Mouse (Mus musculus): ENCODE measurements around the gene Pou4f1. TPM values are rescaled to one million over a fixed set of nuclear protein-coding genes. Genes with fewer than 3 reads are reported as not detected.
"Not testable (repeated sequence)": the region's sequence is repeated elsewhere in the genome, so short reads cannot be mapped to it uniquely, and the experiment has no call there.

The Pou4f1 gene
- 0.04 TPM in 1 of 2 replicates, not detected in the other for polyA plus RNA-seq (2012; rRNA removed)

DNA sequence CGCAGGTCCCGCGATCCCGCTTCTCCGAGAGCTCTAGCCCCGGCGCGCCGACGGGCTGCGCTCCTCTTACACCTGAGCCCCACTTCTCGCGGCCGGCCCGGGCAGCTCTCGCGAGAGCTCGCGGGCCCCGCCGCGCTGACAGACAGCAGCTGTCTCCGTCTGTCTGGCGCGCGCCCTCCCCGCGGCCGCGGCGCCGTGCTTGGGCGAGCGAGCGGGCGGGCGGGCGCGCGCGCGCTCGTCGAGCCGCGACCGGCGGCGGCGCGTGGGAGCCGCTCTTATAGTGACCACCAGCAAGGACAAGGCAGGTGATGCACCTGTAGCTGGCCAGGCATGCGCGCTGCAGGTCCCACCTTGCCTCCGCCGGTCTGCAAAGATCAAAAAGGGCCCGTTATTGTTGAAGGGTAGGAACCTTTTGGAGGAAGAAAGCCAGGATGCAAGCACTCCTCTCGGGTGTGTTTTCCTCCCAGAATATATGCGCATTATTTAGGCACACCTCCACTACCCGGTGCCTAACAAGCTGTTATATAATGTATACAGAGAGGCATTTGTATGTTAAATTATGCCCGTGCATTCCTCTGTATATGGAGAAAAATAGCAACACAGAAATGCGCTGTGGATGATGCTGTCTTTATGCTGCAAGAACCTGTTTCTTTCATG is at the start of gene Pou4f1:
Gene Pou4f1 (minus strand): TSS at position 34 of the 657 bp plus-strand sequence.
- no peak for DNase-seq (ENCODE audit: extremely low spot score in 1 of 2, low spot score in 1 of 2)

DNA sequence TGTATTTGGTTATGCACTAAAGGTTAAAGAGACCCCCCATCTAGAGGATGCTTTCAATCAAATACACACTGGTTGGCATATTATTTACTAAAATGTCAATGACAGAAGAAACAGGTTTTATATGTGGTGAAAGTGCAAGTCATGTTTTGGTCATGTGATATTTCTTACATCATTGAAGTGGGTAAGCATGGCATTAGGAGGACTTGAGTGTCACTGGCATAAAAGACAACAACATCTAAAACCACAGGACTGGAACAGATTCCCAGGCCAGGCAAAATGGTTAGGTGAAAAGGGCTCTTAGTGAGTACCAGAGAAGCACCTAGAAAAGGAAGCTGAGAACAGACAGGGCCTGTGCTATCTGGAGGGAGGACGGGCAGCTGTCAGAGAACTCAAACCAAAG is 43.9 kb upstream of the Pou4f1 start:
- DNase-seq (ENCODE audit: extremely low spot score in 1 of 2, low spot score in 1 of 2): no peak

DNA sequence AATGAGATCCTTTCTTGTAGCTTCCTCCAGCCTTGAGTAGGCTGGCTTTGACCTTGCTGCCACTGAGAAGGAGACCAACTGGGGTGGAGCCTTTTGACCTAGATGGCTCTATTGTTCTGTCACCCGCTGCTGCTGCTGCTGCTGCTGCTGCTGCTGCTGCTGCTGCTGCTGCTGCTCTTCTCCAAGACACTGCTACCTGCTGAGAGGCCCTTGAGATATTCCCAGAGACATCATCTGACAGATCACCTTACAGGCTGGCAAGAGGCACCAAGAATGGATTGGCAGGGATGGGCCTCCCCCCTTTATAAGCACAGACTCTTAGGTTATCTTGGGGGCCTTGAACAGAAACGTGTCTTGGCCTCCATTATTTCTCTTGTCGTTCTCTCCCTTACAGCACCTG is 35.0 kb upstream of the Pou4f1 start:
- DNase-seq (ENCODE audit: extremely low spot score in 1 of 2, low spot score in 1 of 2): not testable (repeated sequence)

DNA sequence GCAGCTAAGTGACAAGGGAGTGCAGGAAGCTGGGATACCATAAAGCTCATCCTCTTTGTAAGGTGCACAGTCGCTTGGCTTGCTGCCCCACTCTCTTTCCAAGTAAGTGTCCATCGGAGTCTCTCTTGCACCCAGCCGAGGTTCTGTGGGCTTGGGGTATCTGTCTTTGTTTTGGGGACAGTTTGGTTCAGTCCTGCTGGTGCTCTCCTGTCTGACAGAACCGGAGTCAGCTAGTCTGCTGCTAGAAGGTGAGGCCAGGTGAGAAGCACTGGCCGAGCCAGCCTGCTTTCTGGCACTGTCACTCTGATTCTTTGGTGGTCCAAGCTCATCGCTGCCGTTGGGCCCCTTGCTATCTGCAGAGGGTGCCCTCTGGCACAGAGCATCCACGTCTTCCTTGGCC is 12.0 kb upstream of the Pou4f1 start:
- no peak for DNase-seq (ENCODE audit: extremely low spot score in 1 of 2, low spot score in 1 of 2)

DNA sequence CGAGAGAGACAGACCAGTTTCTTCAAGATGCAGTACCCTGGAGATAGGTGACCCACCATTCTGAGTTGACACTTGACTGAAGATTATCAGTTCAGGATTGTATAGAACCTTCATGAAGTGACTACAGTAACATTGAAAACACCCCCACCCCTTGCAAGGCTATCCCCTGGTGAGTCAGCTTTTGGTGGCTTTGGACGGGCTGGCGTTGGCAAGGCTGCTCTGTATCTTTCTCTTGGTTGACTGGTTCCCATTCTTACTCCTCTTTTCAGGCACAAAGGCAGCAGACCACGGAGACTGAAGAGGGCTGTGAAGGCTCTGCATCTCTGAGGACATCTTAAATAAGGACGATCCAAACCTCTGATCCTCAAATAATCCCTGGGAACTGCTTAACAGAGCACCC is 10.8 kb upstream of the Pou4f1 start:
- no peak for DNase-seq (ENCODE audit: extremely low spot score in 1 of 2, low spot score in 1 of 2)

DNA sequence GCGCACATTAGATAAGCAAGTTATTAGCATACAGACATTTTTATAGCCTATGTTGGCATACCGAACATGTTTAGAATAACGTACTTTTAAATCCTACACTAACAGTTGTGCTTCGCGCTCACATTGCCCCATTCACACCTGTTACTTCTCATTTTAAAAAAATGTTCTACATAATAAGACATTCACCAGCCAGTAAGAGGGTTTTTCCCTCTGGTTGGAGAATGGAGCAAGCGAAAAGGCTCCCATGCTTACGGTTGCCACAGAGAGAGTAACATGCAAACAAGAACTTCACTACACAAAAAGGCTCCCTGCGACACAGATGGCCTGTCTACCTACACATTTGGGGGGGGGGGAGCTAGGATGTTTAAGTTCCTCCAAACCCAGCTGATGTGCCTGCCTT is 9.8 kb upstream of the Pou4f1 start:
- no peak for DNase-seq (ENCODE audit: extremely low spot score in 1 of 2, low spot score in 1 of 2)

DNA sequence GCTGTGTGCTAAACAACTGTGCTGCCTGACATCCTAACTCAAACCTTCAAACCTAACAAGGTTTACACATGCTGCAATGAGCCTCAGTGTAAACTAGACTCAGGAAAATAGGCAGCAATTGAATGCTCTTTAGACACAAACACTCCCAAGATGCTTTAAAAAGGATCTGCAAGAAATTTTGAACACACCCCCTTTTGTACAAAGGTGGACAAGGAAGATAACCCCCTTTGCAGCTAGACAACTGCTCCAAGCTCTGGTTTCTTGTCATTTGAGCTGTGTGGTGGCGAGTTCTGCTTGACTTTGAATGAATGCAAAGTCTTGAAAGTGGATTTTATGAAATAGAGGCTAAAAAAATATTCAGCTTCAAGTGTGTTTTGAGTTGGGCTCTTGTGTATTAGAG is 7.6 kb upstream of the Pou4f1 start:
- no peak for DNase-seq (ENCODE audit: extremely low spot score in 1 of 2, low spot score in 1 of 2)

DNA sequence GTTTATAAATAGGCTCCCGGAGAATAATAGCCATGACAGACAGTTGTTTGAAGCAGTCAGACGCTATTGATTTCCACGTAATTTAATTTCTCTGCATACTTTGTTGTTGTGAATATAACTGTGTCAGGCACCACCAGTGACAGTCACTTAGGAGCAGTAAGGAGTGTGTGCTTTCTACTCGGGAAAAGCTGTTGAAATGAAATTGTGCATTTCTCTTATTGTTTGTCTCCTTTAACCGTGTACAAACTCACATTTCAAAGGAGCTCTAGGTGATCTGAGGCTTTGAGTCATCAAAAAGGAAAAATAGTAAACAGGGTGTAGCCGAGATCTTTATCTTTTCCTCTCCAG is 798 bp upstream of the Pou4f1 start:
- no peak for DNase-seq (ENCODE audit: extremely low spot score in 1 of 2, low spot score in 1 of 2)

DNA sequence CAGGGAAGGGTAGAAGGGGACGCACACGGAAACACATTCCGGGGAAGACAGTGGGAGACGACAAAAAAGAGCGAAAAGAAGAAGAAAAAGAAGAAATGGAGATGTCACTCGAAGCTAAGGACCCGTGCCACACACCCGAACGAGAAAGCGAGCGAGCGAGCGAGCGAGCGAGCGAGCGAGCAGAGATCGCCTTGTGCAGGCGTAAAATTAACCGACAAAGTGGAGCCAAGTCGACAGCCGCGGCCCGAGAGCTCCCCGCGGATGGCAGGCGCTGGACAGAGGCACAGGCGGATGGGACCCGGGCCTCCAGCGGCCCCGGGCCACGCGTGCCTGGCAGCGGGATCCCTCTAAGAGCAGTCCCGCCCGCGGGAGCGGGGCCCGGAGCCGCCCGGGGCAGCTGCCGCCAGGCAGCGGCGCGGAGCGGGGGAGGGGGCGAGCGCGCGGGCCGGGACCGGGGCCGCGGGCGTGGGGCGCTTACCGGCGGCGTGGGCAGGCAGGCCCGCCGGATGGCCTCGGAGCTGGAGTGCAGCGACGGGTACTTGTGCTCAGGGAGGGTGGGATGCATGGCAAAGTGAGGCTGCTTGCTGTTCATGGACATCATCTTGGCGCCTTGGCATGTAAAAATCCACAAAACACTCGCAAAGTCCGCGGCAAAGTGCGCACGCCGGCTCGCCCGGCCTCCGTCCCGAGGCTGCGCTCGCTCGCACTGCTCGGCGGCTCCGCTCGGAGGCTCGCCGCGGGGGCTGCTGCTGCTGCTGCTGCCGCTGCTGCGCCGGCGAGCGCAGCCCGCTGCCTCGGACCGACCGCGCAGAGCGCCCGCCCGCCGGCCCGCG is 450 bp downstream of the Pou4f1 start:
- DNase-seq (ENCODE audit: extremely low spot score in 1 of 2, low spot score in 1 of 2): no peak

DNA sequence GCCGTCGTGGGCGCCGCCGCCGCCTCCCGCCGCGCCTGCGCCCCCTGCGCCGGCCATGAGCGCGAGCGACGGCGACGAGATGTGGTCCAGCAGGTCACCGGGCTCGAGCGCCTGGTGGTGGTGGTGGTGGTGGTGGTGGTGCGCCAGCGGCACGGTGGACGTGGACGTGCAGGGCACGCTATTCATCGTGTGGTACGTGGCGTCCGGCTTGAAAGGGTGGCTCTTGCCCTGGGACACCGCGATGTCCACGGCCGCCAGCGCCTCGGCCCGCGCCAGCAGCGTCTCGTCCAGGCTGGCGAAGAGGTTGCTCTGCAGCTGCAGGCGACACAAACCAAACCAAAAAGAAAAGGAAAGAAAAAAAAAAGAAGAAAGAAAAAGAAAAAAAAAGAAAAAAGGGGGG is 1.2 kb downstream of the Pou4f1 start:
- DNase-seq (ENCODE audit: extremely low spot score in 1 of 2, low spot score in 1 of 2): no peak

DNA sequence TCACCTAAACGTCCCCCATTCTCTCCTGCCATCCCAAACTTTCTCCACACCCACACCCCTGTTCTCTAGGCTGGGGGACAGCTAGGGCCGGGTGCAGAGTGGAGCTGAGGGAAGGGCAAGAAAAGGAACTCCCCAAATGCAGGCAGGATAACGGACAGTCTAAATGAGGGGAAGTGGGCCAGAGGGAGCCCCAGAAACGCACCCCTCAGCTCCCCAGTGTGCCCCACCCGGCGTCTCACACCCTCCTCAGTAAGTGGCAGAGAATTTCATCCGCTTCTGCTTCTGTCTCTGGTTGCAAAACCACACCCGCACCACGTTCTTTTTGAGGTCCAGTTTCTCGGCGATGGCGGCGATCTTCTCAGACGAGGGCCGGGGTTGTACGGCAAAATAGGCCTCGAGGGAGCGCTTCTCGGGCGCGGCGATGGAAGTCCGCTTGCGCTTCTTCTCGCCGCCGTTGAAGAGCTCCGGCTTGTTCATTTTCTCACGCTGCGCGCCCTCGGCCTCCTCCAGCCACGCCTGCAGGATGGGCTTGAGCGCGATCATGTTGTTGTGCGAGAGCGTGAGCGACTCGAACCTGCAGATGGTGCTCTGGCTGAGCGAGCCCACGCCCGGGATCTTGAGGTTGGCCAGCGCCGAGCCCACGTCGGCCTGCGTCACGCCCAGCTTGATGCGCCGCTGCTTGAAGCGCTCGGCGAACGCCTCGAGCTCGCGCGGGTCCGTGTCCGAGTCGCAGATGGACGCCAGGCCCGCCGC is 2.1 kb downstream of the Pou4f1 start:
- no peak for DNase-seq (ENCODE audit: extremely low spot score in 1 of 2, low spot score in 1 of 2)

DNA sequence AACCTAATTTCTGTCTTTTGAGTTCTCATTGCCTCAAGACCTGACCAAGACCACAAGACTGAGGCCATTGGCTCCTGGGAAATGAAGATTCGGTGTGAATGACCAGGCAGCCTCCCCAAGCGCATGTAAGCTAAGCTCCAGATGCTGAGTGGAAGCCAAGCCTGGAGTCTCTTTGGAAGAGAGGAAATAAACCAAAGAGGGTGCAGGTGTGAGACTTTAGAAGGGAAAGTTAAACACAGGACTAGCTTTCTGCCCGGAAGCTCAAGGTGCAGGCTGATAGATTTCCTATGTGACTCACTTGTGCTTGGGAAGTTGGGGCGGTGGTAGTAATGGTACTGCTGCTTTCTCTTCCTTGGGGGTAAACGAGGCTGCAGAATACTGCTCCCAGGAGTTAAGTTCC is 3.0 kb downstream of the Pou4f1 start:
- no peak for DNase-seq (ENCODE audit: extremely low spot score in 1 of 2, low spot score in 1 of 2)

DNA sequence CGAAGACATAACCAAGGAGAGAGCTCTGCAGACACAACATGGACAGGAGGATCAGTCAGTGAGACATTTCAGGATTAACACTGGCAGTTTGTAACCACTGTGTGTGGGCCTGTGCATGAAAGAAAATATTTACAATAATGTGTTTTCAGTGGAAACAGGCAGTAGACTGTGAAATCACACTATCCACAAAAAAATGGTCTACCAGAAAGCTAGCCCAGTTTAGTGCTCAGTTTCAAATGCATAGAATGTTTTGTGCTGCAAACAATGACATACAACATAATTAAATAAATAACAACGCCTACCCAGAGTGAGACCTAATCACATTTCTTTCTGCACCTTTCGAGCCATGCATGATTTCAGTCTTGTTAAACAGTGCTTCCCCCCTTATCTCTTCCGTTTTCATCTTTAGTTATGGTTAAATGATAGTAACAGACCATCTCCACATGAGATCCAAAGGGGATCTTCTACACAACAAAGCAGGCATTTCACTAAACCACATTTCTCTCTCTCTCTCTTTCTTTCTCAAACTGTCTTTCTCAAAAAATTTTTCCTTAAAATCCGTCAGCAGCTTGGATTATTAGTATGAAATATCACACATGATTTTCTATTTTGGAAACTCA is 4.1 kb downstream of the Pou4f1 start:
- no peak for DNase-seq (ENCODE audit: extremely low spot score in 1 of 2, low spot score in 1 of 2)

DNA sequence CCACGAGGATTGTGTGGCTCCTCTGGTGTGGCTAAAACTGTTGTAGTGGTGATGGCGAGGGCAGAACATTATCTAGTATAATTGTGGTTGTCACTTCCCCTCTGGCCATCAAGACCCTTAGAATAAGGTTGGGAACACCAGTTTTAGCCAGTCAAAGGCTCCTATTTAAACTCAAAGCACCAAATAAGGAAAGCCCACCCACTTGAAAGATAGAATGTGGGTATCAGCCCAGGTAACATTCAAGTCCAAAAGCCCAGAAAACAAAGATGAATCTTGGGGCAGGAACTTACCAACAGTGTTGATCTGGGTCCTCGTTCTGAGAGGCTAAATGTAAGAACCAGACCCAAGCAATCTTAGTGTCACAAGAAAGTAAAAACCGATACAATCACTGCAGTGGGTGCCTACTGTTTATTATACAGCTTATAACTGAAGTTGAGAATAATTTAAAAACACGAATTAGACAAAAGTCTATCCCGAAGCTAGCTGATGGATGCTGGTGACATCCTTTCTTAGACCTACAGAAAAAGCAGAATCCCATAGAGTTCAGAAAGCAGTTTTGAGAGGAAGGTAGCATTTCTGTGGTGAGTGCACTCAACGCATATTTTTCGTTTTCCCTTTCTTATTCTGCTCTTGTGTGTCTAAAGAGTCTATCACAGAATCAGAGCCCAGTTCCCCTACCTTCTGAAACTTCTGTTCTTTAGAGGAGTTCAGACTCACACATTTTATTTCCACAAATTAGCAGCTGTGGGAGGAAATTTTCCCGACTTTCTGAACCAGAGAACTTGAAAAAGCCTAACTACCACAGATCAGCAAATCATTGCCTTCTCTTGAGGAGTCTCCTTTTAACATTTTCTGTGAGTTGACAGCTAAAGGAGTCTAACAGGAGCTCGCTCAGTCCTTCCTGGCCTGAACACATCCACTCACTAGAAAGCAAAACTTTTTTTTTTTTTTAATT is 6.2 kb downstream of the Pou4f1 start:
- DNase-seq (ENCODE audit: extremely low spot score in 1 of 2, low spot score in 1 of 2): no peak

DNA sequence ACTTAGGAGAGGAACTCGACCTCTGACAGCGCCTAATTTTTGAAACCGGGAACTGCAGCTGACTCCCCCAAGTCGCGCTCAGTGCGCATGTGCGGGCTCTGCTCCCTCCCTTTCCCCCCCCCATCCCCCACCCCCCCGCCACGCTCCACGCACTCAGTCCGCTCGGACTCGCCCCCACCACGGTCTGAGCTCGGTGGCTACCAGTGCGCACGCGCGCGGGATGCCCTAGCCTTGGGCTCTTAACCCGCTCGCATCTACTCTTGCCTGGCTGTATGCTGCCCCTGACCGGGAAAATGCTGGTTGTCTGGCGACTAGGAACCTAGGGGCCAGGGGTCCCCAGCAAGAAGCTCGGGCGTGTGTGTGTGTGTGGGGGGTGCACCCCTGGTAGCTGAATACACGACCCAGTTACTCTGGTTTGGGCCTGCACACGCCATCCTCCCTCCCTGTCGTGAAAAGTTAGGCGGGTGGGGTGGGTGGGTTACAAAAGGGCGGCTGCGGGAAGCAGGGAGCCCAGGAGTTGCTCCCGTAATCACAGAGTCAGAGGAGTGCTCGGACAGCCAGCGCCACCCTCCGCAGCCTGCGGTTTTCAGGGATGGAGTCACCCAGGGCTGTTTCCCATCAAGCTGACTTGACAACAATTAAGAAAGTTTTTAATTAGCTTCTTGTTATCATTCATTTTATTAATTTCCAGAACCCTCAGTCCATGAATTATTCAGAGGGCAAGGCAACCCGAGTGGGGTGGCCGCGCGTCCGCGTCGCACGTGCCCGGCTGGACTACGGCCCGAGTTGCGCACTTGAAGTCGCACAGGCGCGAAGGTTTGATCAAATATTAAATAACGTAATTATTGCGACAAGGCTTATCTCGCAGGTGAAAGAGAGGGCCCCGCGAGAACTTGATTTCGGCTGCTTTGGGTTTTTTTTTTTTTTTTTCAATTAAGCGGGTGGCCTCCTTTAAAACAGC is 7.2 kb downstream of the Pou4f1 start:
- no peak for DNase-seq (ENCODE audit: extremely low spot score in 1 of 2, low spot score in 1 of 2)

DNA sequence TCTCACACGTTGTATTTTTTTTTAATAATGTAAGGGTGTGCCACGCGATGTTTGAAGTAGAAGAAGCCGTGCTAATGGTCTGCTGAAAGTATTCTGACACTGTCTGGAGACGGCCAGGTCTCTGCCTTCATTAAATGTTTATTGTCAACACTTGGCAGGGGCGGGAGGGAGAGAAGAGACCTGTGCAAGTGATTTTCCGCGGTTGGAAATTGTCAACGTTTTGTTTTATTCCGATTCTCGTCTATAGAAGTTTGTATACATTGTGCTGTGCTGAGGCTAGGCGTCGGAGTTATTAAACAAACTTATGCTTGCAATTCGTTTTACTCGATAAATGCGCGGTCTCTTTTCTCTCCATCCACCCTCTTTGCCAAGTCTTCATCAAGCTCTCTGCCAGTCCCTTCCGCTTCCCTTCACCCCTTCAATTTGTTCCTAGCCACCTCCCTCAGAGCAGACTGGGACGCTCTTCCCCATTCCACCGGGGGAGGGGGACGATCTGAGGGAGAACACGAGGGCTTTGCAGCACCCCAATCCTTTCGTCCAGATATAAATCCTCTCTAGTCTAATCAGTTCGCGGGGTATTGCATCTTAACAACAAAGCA is 8.2 kb downstream of the Pou4f1 start:
- DNase-seq (ENCODE audit: extremely low spot score in 1 of 2, low spot score in 1 of 2): no peak

DNA sequence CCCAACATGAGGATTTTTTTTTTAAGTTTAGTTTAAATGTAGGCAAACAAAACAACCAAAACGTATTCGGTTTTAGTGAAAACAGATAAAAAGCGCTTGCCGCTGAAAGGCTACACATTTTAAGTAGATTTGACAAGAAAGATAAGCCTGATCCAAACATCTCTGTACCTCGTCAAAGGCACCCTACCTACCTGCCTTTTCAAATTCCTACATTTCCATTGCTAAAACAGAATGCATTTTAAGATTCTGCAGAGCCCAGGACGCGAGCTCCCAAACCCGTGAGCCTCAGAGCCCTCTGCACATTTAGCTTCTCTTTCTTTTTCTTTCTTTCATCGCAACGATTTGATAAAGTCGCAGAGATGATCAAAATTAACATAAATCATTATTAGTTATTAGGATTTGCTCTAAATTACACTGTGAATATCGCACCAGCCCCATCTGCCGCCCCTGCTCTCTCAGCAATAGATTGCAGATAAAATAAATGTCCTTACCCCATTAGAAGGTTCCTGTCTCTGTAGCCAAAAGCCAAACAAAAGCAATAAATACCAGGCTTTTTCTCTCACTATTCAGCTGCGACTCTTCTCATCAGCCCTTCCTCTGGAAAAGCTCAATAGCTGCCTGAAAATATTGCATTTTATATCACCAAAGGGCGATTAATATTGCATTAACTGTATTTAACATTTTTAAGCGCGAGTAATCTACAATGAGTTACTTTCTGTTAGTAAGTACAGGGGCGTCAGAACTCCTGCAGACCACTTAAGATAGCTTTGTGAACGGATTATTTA is 8.9 kb downstream of the Pou4f1 start:
- no peak for DNase-seq (ENCODE audit: extremely low spot score in 1 of 2, low spot score in 1 of 2)

Data from frontal cortex, adult 2 months (tissue).